Mouse (Mus musculus) ES-Bruce4 (cell line): ENCODE data around the gene Myo19. TPM values are rescaled to one million over a fixed set of nuclear protein-coding genes. Genes with fewer than 3 reads are reported as not detected.
A peak's percentile ranks its signal among the peaks of the same experiment; 100 is the strongest.

Experiments
- H3K27ac ChIP-seq: 2 replicates; pipeline ENCODE4 v1.5.1; 2012; ENCODE audit warnings: low read length, inconsistent platforms; ENCODE audit not compliant: insufficient read depth
- H3K27me3 ChIP-seq: 2 replicates; pipeline ENCODE4 v1.6.1; 2012; ENCODE audit warnings: mild to moderate bottlenecking, low read length, inconsistent platforms; ENCODE audit not compliant: control insufficient read depth, poor library complexity, insufficient read depth, severe bottlenecking
- H3K36me3 ChIP-seq: 2 replicates; pipeline ENCODE4 v1.6.1; 2012; ENCODE audit warnings: inconsistent platforms, mild to moderate bottlenecking, low read length, moderate library complexity; ENCODE audit not compliant: control insufficient read depth, poor library complexity, insufficient read depth, severe bottlenecking
- H3K4me1 ChIP-seq: one replicate; pipeline ENCODE4 v1.8.1; 2011; ENCODE audit warnings: low read length; ENCODE audit not compliant: control insufficient read depth, insufficient read depth
- H3K4me3 ChIP-seq: 2 replicates; pipeline ENCODE4 v1.5.1; 2011; ENCODE audit warnings: low read depth, mild to moderate bottlenecking, low read length
- H3K9ac ChIP-seq: 2 replicates; pipeline ENCODE4 v1.6.1; 2012; ENCODE audit warnings: low read depth, mild to moderate bottlenecking, inconsistent platforms; ENCODE audit not compliant: poor library complexity, severe bottlenecking
- H3K9me3 ChIP-seq: replicated peaks from 2 replicates; pipeline ENCODE4 v1.6.1; 2012; ENCODE audit warnings: mild to moderate bottlenecking, low read length, inconsistent platforms; ENCODE audit not compliant: control insufficient read depth, poor library complexity, insufficient read depth, severe bottlenecking
- CTCF ChIP-seq: IDR thresholded peaks from one replicate; pipeline ENCODE4 v1.8.1; 2011; ENCODE audit warnings: low read depth, low read length
- EP300 ChIP-seq: IDR thresholded peaks from 2 replicates; pipeline ENCODE4 v1.6.1; 2011; ENCODE audit warnings: low read depth, low read length; ENCODE audit not compliant: insufficient read depth
- POLR2A ChIP-seq: IDR thresholded peaks from one replicate; pipeline ENCODE4 v1.8.1; 2011; ENCODE audit warnings: low read length; ENCODE audit not compliant: insufficient read depth
- polyA plus RNA-seq: library from polyadenylated mRNA; stranded (reverse); fragments of >200 nt; gene quantifications from 2 replicates; pipeline ENCODE4 v1.2.4, GENCODE M21; 2011; ENCODE audit warnings: low read depth; ENCODE audit not compliant: missing spikeins, insufficient read depth, insufficient read length

Myo19 gene
- polyA plus RNA-seq, 1 experiment = 19.5 TPM

DNA sequence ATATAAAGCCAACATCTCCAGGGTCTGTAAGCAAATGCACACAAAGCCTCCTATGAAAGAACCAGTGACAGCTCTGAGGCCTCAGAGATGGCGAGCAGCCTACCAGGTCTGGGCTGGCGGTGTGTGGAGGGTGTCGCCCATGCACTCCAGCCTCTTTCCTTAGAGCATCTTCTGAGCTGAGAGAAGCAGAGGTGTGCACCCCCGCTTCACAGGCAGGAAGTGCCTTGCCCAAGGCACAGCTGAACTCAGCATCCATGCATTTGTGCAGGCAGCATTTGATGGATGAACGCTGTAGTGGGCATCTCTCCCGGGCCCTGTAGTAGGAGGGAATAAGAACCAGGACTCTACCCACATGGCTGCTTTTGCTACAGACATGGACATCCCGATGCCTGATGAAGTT lies 11.8 kb downstream of the Myo19 start:
- no peak overlapping the region for H3K9ac ChIP-seq
- no peaks in the 10 kb centered on the region for H3K4me1 ChIP-seq
- TF ChIP-seq EP300 (no peak), POLR2A (no peak), CTCF (no peak)
- H3K27me3 ChIP-seq = no peaks in the 10 kb centered on the region
- H3K9me3 ChIP-seq = no peaks in the 10 kb centered on the region
- peaks cover 28% of the 10 kb centered on the region for H3K36me3 ChIP-seq
- H3K4me3 ChIP-seq = no peak overlapping the region
- H3K27ac ChIP-seq = no peak overlapping the region

DNA sequence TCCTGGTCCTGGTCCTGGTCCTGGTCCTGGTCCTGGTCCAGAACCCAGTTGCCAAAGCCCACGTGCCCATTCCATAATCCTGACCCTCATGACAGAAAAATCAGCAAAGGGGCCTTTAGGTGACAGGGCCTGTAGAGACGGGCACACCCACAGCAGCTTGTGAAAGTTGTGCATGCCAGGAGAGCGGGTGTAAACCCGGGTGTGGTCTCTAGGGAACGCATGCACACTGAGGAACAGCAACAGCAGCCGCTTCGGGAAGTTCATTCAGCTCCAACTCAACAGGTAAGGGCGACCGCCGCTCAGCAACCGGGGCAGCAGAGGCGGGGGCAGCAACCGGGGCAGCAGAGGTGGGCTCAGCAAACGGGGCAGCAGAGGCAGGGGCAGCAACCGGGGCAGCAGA lies 13.2 kb downstream of the Myo19 start:
- TF ChIP-seq POLR2A (no peak), CTCF (no peak), EP300 (no peak)
- Histone ChIP-seq H3K36me3 (peaks cover 19% of the 10 kb centered on the region), H3K9ac (no peak overlapping the region)

DNA sequence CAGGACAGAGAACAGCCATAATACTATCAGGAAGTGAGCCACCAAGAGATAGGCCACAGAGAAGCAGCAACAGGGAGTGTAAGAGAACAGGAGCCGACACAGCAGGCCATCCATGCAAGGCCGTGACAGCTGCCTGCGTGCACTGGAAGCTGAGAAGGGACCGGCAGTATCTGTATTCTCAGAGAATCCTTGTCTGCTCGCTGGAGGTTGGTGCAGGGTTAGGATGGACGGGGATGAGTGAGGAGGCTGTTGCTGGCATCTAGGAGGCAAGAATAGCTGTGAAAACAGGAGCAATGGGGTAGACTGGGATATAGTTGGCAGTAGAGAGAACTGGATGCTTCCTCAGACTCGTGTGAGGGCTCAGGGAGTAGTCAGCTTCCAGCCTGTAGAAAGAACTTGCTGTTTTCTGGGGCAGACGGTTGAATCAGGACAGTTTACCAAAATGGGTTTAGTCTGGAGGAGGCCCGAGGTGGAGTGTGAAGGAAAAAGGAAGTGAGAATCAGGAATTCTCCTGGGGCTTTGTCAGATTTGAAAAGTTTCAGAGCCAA lies 24.7 kb downstream of the Myo19 start:
- Histone ChIP-seq H3K4me1 (peaks cover 1% of the 10 kb centered on the region), H3K9ac (no peak overlapping the region), H3K4me3 (no peak overlapping the region), H3K9me3 (no peaks in the 10 kb centered on the region), H3K27ac (no peak overlapping the region), H3K27me3 (no peaks in the 10 kb centered on the region), H3K36me3 (peaks cover 54% of the 10 kb centered on the region)
- TF ChIP-seq CTCF (no peak), EP300 (no peak), POLR2A (no peak)

More for the DNA sequence above, 13.2 kb downstream of the Myo19 start:
- no peaks in the 10 kb centered on the region for H3K4me1 ChIP-seq
- no peak overlapping the region for H3K4me3 ChIP-seq
- H3K9me3 ChIP-seq = no peaks in the 10 kb centered on the region
- H3K27me3 ChIP-seq = no peaks in the 10 kb centered on the region
- H3K27ac ChIP-seq = no peak overlapping the region

DNA sequence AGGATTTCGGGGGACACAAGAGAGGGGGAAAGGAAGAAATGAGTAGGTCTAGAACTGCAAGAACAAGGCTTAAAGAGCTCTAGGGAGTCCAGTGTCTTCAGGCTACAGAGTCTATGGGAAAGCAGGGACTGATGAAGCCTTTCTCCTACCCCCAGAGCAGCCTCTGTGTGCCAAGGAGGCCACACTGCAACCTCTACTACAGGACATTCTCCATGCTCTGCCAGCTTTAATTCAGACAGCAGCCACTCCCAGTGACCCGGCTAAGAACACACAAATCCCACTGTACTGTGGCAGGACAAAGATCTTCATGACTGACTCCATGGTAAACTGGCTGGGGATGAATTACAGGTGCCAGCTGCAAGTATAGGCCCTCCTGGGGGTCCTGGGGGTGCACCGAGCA lies 27.1 kb downstream of the Myo19 start:
- Histone ChIP-seq H3K27ac (no peak overlapping the region), H3K27me3 (no peaks in the 10 kb centered on the region), H3K36me3 (peaks cover 58% of the 10 kb centered on the region), H3K4me3 (no peak overlapping the region), H3K4me1 (peaks cover 1% of the 10 kb centered on the region), H3K9me3 (no peaks in the 10 kb centered on the region), H3K9ac (no peak overlapping the region)
- no peak for TF ChIP-seq POLR2A
- no peak for TF ChIP-seq CTCF
- no peak for TF ChIP-seq EP300

DNA sequence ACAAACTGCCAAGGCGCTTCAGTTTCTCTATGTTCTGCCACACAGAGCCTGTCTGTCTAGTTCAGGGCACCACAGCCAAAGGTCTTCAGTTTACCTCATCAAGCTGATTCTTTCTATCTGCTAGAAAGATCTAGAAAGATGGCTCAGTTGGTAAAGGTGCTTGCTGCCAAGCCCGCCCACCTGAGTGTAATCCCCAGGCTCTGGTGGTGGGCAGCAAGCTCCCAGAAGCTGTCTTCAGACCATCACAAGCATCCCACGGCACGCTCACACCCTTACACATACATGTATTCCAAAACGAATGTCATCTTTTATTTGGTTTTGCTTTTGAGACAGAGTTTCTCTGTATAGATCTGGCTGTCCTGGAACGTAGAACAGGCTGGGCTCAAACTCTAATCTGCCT lies 28.5 kb downstream of the Myo19 start:
- Histone ChIP-seq H3K36me3 (peaks cover 58% of the 10 kb centered on the region), H3K9ac (no peak overlapping the region), H3K27ac (no peak overlapping the region), H3K9me3 (no peaks in the 10 kb centered on the region), H3K4me3 (no peak overlapping the region), H3K4me1 (peaks cover 1% of the 10 kb centered on the region), H3K27me3 (no peaks in the 10 kb centered on the region)
- TF ChIP-seq EP300 (no peak), POLR2A (no peak), CTCF (no peak)

DNA sequence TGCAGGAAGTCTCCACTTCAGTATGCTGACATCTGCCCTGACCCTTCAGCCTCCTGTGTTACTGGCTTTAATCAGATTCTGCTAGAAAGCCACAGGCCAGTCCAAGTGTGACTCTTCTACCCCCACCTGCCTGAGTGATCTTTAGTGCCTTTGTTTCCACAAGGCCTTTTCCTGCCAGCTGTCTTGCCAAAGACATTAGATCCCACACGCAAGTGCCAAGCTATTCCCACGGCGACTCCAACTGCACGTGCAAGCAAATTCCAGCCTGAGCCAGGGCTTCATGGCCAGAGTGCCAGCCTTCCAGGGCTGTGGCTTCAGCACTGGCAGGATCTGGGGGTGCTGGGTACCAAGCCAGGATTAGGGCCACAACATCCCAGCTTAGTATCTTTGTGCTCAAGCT lies 30.5 kb downstream of the Myo19 start:
- no peaks in the 10 kb centered on the region for H3K9me3 ChIP-seq
- no peak for TF ChIP-seq CTCF
- TF ChIP-seq POLR2A = no peak
- TF ChIP-seq EP300 = no peak
- no peak overlapping the region for H3K27ac ChIP-seq
- H3K36me3 ChIP-seq = peaks cover 53% of the 10 kb centered on the region
- no peak overlapping the region for H3K9ac ChIP-seq
- no peak overlapping the region for H3K4me3 ChIP-seq
- H3K27me3 ChIP-seq = no peaks in the 10 kb centered on the region
- H3K4me1 ChIP-seq = peaks cover 1% of the 10 kb centered on the region

DNA sequence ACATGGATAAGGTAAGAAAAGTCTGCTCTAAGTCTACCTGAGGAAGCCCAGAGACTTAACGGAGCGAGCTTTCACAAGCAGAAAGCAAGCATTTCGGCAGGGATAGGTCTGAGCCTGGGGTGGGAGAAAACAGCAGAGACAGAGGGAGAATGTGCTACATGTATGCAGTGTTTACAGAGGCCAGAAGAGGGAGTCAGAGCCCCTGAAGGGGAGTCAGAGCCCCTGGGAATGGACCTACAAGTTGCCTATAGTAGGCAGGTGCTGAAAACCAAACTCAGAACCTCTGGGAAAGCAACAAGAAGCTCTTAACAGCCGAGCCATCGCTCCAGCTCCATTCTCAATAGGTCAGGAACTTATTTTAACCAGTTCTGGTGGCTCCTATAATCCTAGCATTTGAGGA lies 34.7 kb downstream of the Myo19 start:
- H3K9ac ChIP-seq = peak overlapping the region; percentile 61; the same call in 1 of the 2 replicates
- H3K27ac ChIP-seq = no peak overlapping the region
- no peaks in the 10 kb centered on the region for H3K27me3 ChIP-seq
- TF ChIP-seq EP300 = no peak
- TF ChIP-seq CTCF = peak; percentile 32
- TF ChIP-seq POLR2A = no peak
- 0 out of 2 replicates have a peak overlapping the region, but pooled peaks have one; percentile 22 for H3K4me3 ChIP-seq
- no peaks in the 10 kb centered on the region for H3K4me1 ChIP-seq
- H3K9me3 ChIP-seq = no peaks in the 10 kb centered on the region
- peaks cover 35% of the 10 kb centered on the region for H3K36me3 ChIP-seq
